Mouse (Mus musculus) cerebellum, adult 18-20 months (tissue): ENCODE results near the gene Rad9a.

ENCODE experiments used
- DNase-seq, 2 experiments: peaks; one replicate each; pipeline ENCODE4 v3.0.0; 2021

Gene Rad9a

GRCm38 (mm10) chr19:4217855-4218254 lies 16.4 kb upstream of the Rad9a start:
- no peak for DNase-seq

DNA sequence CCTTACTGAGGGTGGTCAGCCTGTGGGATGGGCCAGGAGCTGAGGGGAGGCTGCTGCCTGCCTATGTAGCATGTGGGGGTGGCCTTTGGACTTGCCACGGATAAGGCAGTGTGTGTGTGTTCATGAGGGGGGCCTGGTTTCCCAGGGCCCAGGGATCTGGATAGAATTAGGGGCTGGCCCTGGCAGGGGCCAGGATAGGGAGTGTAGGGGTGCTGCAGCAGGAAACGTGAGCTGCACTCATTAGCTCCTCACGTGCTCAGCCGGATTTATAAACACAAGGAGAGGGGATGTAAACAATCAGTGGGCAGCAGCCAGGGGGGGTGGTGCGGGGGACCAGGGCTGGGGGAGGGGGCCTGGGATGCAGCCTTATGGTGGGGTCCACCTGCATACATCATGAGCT lies 15.7 kb upstream of the Rad9a start:
- DNase-seq = no peak

- DNase-seq = peak; percentile 59 to 72
Observed at GRCm38 (mm10) chr19:4216041-4216685, 14.7 kb upstream of the Rad9a start.

DNA sequence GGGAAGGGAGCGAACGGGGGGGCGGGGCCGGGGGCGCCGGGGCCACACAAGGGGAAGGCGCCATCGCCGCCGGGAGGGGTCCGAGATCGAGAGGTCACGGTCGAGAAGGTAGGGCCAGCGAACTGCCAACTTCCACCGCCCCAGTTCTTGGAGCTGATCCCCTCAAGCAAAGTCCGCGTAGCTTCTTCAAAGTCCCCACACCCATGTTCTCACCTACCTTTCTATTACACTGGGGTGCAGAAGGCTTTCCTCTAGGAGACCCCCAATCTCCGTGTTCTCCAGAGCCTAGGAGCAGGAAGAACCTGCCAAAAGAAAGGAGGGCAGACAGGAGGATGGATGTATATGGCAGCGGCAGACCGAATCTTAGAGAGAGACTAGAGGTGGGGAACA lies 14.0 kb upstream of the Rad9a start:
- DNase-seq = no peak

GRCm38 (mm10) chr19:4214771-4215450 lies 13.4 kb upstream of the Rad9a start:
- no peak for DNase-seq

GRCm38 (mm10) chr19:4214071-4214770 lies 12.8 kb upstream of the Rad9a start, which contains the start of the genes Clcf1 and AC109138.7:
Clcf1 (plus strand) TSS chr19:4214238.
AC109138.7 (plus strand) TSS chr19:4214357.
- DNase-seq = no peak

DNA sequence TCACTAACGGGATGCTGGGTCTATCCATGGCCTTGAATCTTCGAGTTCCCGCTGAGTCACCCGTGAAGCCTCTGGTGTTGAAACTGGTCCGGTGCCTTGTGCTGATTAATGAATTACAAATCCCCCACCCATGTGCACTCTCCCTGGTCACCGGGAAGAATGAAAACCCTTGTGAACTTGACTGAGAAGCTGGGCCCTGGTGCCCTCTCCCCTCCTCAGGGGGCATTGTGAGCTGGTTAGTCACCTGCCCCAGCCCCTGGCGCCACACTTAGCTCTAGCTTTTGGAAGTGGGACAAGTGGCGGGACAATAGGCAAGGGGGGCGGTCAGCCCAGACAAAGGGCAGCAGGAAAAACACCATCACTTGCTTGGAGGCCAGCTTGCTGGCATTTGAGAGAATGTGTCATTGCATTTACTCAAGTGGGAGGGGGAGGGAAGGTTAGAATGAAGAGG lies 12.1 kb upstream of the Rad9a start:
- no peak for DNase-seq

DNA sequence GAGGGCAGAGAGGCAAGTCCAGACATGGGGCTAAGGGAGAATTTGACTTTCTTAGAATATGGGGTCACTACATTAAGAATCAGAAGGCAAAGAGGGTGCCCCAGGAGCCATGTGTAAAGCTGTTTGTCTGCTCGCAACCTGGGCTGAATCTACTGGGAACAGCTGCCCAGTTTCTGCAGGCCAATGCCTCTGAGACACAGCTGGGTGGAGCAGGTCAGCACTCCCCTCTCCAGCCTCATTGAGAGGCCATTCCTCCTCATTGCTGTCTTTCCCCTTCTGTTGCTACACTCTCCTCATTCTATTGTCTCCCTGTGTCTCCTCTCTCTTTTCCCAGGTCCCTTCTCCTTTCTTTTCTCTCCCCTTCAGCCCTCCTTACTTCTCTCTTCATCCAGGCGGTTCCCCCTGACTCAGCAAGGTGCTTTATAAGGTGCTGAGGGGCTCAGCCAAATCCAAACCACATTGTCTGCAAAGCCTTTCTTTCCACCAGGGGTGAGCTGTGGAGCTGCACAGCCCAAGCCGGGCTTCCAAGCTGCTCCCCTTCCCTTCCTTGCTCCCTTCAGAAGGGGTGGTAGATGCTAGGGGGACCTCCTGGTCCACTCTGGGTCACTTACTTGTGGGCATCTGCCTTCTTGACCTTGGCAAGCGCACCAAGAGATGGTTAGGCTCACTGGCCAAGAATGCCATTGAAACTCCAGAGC lies 10.6 kb upstream of the Rad9a start:
- DNase-seq = no peak

- DNase-seq = no peak
Observed at GRCm38 (mm10) chr19:4208563-4208962, 7.1 kb upstream of the Rad9a start.

- peak; percentile 70 to 75 for DNase-seq
Observed at GRCm38 (mm10) chr19:4206971-4207370, 5.5 kb upstream of the Rad9a start.

DNA sequence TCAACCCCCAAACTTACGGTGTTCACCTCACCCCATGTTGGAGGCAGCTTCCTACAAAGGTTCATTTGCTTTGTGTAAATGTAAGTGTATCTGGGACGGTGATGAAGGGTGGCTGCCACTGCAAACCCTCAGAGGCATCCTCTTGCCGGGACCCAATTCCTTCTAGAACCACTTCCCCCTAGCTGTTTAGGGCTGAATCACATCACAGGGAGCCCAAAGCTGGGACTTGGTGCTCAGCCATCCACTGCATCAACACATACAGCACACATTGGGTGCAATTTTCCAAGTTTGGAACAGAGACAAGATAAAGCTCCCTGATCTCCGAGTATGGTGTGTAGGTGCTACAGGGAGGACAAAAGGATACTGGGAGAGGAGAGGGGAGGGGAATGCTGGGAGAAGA lies 3.4 kb upstream of the Rad9a start:
- DNase-seq = no peak

GRCm38 (mm10) chr19:4203604-4204326 lies 2.3 kb upstream of the Rad9a start:
- DNase-seq = no peak

GRCm38 (mm10) chr19:4203148-4203547 lies 1.7 kb upstream of the Rad9a start:
- no peak for DNase-seq

GRCm38 (mm10) chr19:4202149-4202548 lies 687 bp upstream of the Rad9a start:
- DNase-seq = no peak

DNA sequence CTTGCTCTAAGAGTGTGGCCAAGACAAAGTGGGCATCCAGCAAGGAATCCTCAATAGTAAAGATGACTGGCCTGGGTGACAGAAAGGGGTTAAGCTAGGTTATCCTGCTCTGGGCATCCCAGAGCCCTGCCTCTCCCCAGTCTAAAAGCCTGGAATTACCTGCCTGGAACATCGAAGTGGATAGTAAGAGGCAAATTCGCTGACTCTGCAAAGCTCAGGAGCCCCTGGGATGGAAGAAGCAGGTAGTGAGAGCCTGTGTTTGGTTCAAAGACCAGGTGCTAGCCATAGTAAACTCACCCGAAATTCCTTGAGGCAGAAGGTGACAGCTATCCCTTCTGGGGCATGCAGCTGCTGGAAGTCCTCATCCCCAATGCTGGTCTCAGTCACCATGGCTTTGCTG lies 4.3 kb downstream of the Rad9a start:
- DNase-seq = no peak

GRCm38 (mm10) chr19:4196548-4196947 lies 4.9 kb downstream of the Rad9a start:
- no peak for DNase-seq

GRCm38 (mm10) chr19:4196048-4196447 lies 5.4 kb downstream of the Rad9a start:
- DNase-seq = no peak

GRCm38 (mm10) chr19:4194776-4195650 lies 6.4 kb downstream of the Rad9a start:
- DNase-seq = peak; percentile 83 to 85

DNA sequence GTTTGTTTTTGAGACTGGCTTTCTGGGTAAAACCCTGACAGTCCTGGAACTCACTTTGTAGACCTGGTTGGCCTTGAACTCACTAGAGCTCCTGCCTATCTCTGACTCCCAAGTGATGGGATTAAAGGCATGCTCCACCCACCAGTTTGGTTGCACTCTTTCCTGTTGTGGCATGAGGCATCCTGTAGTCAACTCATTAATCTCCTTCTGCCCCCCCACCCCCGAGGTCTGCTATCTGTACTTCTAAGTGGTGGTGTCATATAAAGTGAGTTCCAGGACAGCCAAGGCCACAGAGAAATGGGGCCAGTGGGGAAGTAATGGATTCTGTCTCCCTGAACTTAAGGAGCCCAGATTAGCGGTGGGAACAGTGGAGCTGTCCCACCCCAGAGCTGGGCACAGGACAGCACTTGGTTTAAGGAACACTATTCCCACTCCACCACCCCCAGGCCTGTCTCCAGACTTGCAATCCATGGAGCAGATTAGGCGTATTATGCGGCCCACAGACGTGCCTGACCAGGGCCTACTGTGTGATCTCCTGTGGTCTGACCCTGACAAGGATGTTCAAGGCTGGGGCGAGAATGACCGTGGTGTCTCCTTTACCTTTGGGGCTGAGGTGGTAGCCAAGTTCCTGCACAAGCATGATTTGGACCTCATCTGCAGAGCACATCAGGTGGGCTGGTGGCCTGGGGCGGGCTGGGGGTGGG lies 7.3 kb downstream of the Rad9a start:
- DNase-seq = no peak

DNA sequence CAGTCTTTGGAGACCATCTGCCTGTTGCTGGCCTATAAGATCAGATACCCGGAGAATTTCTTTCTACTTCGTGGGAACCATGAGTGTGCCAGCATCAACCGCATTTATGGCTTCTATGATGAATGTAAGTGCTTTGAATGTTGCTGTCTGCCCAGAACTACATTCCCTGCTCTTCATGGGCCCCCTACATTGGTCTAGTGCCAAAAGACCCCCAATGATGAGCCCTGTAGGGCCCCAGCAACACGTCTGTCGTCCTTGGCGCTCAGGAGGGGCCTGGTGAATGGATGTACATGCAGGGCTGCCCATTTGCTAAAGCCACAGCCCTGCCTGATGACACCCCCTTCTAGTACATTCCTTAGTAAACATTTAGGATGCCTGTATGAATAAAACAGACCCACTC lies 8.3 kb downstream of the Rad9a start:
- DNase-seq = no peak
